Mouse (Mus musculus): Measurements from ENCODE around the gene Anxa9. TPM values are rescaled to one million over a fixed set of nuclear protein-coding genes. Genes with fewer than 3 reads are reported as not detected.

Anxa9 gene
- total RNA-seq, 2 experiments from 2014 or later: 1.5 TPM

DNA sequence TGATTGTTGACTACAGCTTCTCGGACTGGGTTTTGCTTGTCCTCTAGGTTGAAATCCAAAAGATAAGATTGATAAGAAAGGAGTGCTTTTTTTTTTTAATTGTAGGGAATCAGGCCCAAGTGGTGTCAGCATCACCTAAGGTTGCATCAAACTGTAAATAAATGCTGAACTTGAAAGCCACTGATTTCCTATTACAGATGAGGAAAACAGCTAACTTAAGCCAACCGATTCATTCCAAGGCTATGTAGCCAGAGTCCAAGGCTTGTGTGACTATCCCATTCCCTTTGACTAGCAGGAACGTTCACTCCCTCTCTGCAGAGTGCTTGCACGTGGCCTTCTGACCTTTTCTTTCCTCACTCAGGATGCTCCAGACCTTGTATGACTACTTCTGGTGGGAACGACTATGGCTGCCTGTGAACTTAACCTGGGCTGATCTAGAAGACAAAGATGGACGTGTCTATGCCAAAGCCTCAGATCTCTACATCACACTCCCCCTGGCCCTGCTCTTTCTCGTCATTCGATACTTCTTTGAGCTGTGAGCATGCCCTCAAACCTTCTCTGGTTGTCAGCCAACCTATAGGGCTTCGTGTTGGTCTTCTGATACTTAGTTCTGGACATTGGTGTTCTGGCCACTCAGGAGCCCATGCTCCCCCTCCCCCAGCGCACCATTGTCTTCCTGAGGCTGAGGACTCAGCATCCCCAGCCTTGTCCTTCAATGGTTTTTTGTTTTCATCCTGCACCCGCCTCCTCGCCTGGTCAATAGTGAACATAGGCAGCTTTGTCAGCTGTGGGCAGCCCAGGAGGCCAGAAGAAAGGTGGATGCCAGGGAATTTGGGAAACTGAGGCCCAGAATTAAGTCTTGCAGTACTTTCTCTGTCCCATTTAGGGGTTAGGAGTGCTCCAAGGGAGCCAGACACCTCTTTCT is 13.0 kb upstream of the Anxa9 start:
- Histone ChIP-seq H3K27ac (peak overlapping the region; percentile 75), H3K4me3 (peak overlapping the region; percentile 17; the same call in 1 of the 2 replicates)
- DNase-seq (ENCODE audit: low spot score in 2 of 2): no peak
- no peak for TF ChIP-seq CTCF (conservative IDR thresholded peaks at IDR 0.05)

GRCm38 (mm10) chr3:95319110-95319509 is 12.1 kb upstream of the Anxa9 start:
- DNase-seq (ENCODE audit: low spot score in 2 of 2): no peak
- Histone ChIP-seq H3K4me3 (no peak overlapping the region; the same call in 1 of the 2 replicates), H3K27ac (peak overlapping the region; percentile 40; the same call in 1 of the 2 replicates)
- no peak for TF ChIP-seq CTCF (conservative IDR thresholded peaks at IDR 0.05)

DNA sequence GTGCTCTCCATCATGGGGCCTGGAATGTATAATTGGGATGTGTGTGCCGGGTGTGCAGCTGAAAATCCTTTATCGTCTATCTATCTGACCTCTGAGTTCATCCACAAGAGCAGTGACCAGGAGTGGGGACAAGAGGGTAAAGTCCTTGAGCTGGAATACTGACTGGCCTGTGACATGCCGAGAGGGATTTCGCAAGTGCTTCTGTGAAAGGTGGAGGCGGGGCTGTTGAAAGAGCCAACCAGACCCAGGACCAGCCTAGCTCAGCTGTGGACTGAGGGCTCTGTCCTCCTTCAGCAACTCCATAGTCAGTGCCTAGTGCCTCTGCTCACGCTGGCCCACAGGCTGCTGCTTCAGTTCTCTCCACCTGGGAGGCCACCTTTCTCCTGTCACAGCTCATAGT is 11.6 kb upstream of the Anxa9 start:
- no peak for DNase-seq (ENCODE audit: low spot score in 2 of 2)
- Histone ChIP-seq H3K4me3 (no peak overlapping the region), H3K27ac (peak overlapping the region; percentile 40; the same call in 1 of the 2 replicates)
- TF ChIP-seq CTCF (conservative IDR thresholded peaks at IDR 0.05): no peak

- TF ChIP-seq CTCF (conservative IDR thresholded peaks at IDR 0.05): peak; percentile 88
- no peak for DNase-seq (ENCODE audit: low spot score in 2 of 2)
- Histone ChIP-seq H3K4me3 (no peak overlapping the region), H3K27ac (peak overlapping the region; percentile 59; the same call in 1 of the 2 replicates)
These were observed 10.6 kb upstream of the Anxa9 start for GRCm38 (mm10) chr3:95317414-95318080.

DNA sequence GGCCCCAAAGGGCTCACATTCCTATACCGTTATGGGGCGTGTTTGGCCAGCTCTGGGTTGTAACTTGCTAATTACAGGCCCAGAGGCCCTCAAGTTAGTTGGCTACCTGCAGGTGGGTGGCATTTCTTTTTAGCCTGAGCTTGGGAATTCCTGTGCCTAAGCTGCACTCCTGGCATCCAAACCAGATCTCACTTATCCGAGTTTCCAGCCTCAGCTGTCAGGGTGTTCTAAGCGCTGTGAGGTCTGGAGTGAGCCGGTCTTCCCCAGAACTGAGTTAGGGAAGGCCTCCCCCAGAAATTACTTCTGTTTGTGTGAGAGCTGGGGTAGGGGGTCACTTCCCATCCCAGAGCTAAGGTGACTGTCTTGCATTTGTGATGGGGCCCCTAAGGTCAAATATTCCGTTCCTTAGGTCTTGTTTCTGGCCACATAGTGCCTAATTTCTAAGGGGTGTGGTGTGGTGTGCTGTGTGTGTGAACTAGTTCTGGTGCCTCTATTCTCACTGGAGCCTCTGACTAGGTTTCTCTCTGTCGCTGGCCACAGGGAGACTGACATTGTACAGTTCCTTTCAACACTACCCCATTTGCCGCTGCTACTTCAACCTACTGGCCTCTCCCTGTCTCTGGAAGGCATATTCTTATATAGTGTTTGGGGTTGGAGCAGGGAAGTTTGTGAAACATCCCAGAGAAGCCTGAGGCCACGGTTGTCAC is 9.0 kb upstream of the Anxa9 start:
- no peak for DNase-seq (ENCODE audit: low spot score in 2 of 2)
- TF ChIP-seq CTCF (conservative IDR thresholded peaks at IDR 0.05): no peak
- Histone ChIP-seq H3K27ac (peak overlapping the region; percentile 98), H3K4me3 (peak overlapping the region; percentile 83)

DNA sequence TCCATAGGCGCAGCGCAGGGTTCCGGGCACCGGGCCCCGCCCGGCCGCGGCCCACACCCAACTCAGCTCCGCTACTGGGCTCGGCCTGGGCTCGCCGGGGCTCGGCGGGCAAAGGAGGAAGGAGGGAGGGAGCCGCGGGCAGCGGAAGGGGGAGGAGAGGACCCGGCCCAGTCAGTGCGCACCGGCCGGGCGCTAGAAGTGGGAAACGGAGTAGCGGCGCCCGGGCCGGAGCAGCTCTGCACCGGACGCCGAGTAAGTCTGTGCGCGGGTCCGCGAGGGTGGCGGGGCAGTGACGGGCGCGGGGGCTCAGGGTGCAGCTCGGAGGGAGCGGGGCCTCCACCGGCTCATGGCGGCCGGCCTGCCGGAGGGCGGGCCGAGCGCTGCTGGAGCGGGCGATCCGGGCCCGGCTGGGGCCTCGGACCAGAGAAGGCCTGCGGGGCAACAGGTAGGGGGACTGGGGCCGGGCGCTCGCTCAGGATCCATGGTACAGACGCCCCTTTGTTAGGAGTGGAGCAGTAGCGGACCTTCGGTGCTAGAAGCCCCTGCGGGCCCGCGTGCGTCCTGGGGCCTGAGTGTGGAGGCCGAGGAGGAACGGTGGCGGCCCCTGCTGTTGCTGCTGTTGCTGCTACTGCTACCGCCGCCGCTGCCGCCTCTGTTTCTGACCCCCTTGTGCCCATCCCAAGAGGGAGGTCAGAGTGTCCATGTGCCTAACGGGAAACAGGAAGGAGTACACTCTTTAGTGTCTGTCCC is 8.3 kb upstream of the Anxa9 start:
- Histone ChIP-seq H3K27ac (peak overlapping the region; percentile 98), H3K4me3 (peak overlapping the region; percentile 83)
- DNase-seq (ENCODE audit: low spot score in 2 of 2): peak; percentile 57 to 58
- peak; percentile 49 for TF ChIP-seq CTCF (conservative IDR thresholded peaks at IDR 0.05)

- TF ChIP-seq CTCF (conservative IDR thresholded peaks at IDR 0.05): no peak
- DNase-seq (ENCODE audit: low spot score in 2 of 2): no peak
- Histone ChIP-seq H3K27ac (peak within 1 kb of the TSS; percentile 98), H3K4me3 (peak within 1 kb of the TSS; percentile 83)
These were observed 7.6 kb upstream of the Anxa9 start, which contains the start of gene Cers2 for GRCm38 (mm10) chr3:95314486-95315093. Cers2 (plus strand) TSS chr3:95314791.

GRCm38 (mm10) chr3:95314075-95314474 is 7.1 kb upstream of the Anxa9 start:
- Histone ChIP-seq H3K27ac (peak overlapping the region; percentile 98; the same call in 1 of the 2 replicates), H3K4me3 (no peak overlapping the region; the same call in 1 of the 2 replicates)
- no peak for DNase-seq (ENCODE audit: low spot score in 2 of 2)
- TF ChIP-seq CTCF (conservative IDR thresholded peaks at IDR 0.05): no peak

- DNase-seq (ENCODE audit: low spot score in 2 of 2): no peak
- TF ChIP-seq CTCF (conservative IDR thresholded peaks at IDR 0.05): no peak
- no peak overlapping the region for H3K27ac ChIP-seq
- H3K4me3 ChIP-seq: no peak overlapping the region
These were observed 6.5 kb upstream of the Anxa9 start for GRCm38 (mm10) chr3:95313476-95313875.

DNA sequence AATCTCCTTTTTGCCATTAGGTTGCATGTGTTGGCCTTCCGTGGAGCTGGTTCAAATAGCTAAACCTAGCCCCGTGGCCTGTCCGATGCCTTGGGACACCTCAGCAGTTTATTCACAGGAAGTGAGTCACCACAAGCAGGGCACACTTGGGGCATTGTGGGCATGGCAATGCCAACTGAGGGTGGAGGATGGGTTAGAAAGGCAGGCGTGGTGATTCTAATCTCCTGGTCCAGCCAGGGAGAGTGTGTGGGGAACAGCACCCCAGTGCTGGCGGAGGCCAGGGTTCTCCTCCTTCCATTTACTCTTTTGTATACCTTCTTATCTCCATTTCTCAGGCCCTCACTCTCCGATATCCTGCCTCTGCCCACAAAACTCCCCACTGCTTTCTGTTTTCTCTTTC is 5.6 kb upstream of the Anxa9 start:
- DNase-seq (ENCODE audit: low spot score in 2 of 2): no peak
- TF ChIP-seq CTCF (conservative IDR thresholded peaks at IDR 0.05): no peak
- H3K4me3 ChIP-seq: no peak overlapping the region
- peak overlapping the region; percentile 39; the same call in 1 of the 2 replicates for H3K27ac ChIP-seq

DNA sequence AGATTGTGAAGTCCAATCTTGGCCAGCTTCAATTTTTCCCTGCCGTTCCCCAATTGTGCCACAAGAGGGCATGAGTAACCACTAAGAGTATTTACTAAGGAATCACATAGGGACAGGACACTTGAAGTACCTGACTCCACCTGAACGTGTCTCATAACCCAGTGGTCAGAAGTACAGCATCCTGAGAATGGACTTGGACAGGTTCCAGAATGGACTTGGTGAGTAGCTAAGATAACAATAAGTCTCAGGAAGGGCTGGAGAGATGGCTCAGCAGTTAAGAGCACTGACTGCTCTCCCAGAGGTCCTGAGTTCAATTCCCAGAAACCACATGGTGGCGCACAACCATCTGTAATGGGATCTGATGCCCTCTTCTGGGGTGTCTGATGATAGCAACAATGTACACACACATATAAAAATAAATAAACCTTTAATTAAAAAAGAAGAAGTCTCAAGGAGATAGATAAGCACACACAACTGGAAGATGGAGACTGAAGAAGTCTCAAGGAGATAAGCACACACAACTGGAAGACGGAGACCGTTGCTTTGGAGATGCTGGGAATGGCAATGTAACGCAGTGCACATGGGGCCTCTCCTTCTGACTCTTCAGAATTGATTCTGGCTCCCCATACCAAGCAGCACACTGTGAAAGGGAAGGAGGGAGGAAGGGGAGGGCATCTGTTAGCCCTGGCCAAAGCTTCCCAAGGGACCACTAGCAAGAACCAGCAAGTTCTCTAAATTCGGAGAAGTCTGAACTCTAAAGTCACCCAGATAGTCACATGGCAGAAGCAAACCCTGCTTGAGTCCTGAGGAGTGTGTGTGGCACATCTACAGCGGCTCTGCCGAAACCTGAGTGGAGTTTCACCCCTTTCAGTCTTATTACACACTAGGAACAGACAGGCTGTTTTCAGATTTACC is 4.2 kb upstream of the Anxa9 start:
- no peak overlapping the region for H3K27ac ChIP-seq
- TF ChIP-seq CTCF (conservative IDR thresholded peaks at IDR 0.05): peak; percentile 85
- peak; percentile 44 to 58 for DNase-seq (ENCODE audit: low spot score in 2 of 2)
- no peak overlapping the region for H3K4me3 ChIP-seq

Data from layer of hippocampus, adult 2 months (tissue).